25 mouse cellular contexts compared by ENCODE assay signal in the genomic region with DNA sequence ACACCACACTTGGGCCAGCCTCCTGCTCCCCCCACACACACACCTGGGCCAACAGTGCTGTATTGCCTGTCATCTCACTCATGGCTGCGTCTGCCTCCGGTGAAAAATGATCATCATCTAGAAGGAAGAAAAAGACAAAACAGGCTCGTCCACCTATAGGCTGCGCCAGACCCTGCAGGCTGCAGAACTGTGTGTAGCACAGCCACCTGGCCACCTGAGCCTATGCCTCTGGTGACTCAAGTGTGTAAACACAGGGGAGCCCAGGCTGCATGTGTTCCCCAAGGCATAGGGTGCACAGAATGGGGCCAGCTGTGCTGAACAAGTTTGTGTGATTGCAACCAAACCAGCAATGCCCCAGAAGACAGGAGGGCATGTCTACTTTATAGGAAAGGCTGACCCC. TPM values are rescaled to one million over a fixed set of nuclear protein-coding genes. Genes with fewer than 3 reads are reported as not detected.
DNase-seq lines count a peak whose midpoint lies in the region; ATAC-seq and TF ChIP-seq lines count a peak whose summit lies in the region.
"Had no signal": no experiment of that assay in that cellular context is flagged by ENCODE, and none has a peak within 500 bp of the region (broad histone marks: within the 10 kb centered on the region; RNA-seq: fewer than 3 reads in every experiment).

No protein-coding gene starts in this region.

- no peak overlapping the region for H3K4me2 ChIP-seq in hindbrain, postnatal 0 days (ENCODE audit: low read depth, low read length)
- no peak overlapping the region for H3K4me2 ChIP-seq in hindbrain, embryonic 14.5 days (replicated peaks)
- no peak overlapping the region for H3K4me2 ChIP-seq in lung, embryonic 16.5 days (ENCODE audit: low read depth, low read length)
- no peak overlapping the region for H3K4me2 ChIP-seq in intestine, embryonic 15.5 days (replicated peaks)
- no peak overlapping the region for H3K4me2 ChIP-seq in stomach, embryonic 16.5 days (ENCODE audit: low read depth, low read length)
- H3K4me2 ChIP-seq: forebrain, embryonic 15.5 days; neural tube, embryonic 13.5 days had no signal

- no peak overlapping the region for H3K27ac ChIP-seq in hindbrain, postnatal 0 days
- H3K27ac ChIP-seq in hindbrain, embryonic 14.5 days = no peak overlapping the region
- no peak overlapping the region for H3K27ac ChIP-seq in lung, embryonic 16.5 days (ENCODE audit: low read length)
- no peak overlapping the region for H3K27ac ChIP-seq in intestine, embryonic 15.5 days
- H3K27ac ChIP-seq in stomach, embryonic 16.5 days (ENCODE audit: low read length) = no peak overlapping the region
- H3K27ac ChIP-seq: forebrain, embryonic 15.5 days; heart, embryonic 10.5 days; midbrain, embryonic 10.5 days; neural tube, embryonic 13.5 days had no signal

- H3K4me1 ChIP-seq in hindbrain, postnatal 0 days (ENCODE audit: insufficient read depth, low read length) = no peaks in the 10 kb centered on the region
- no peaks in the 10 kb centered on the region for H3K4me1 ChIP-seq in hindbrain, embryonic 14.5 days (replicated peaks; ENCODE audit: control insufficient read depth, insufficient read depth, low read length)
- no peaks in the 10 kb centered on the region for H3K4me1 ChIP-seq in lung, embryonic 16.5 days (replicated peaks; ENCODE audit: control insufficient read depth, insufficient read depth, low read length)
- H3K4me1 ChIP-seq in intestine, embryonic 15.5 days (replicated peaks) = no peaks in the 10 kb centered on the region
- H3K4me1 ChIP-seq in stomach, embryonic 16.5 days (ENCODE audit: control insufficient read depth, insufficient read depth, low read length) = no peaks in the 10 kb centered on the region
- H3K4me1 ChIP-seq: forebrain, embryonic 15.5 days; midbrain, embryonic 10.5 days; neural tube, embryonic 13.5 days had no signal

- H3K9me3 ChIP-seq in hindbrain, postnatal 0 days (ENCODE audit: low read length) = no peaks in the 10 kb centered on the region
- no peaks in the 10 kb centered on the region for H3K9me3 ChIP-seq in hindbrain, embryonic 14.5 days (ENCODE audit: control insufficient read depth, low read length)
- no peaks in the 10 kb centered on the region for H3K9me3 ChIP-seq in lung, embryonic 16.5 days (ENCODE audit: control insufficient read depth, low read length)
- H3K9me3 ChIP-seq in intestine, embryonic 15.5 days = no peaks in the 10 kb centered on the region
- no peaks in the 10 kb centered on the region for H3K9me3 ChIP-seq in stomach, embryonic 16.5 days (replicated peaks; ENCODE audit: control insufficient read depth, low read length)
- H3K9me3 ChIP-seq: forebrain, embryonic 15.5 days; heart, embryonic 10.5 days; midbrain, embryonic 10.5 days; neural tube, embryonic 13.5 days had no signal

- WGBS in hindbrain, postnatal 0 days = 76% methylated on average over 4 of the region's 4 CpGs
- WGBS in hindbrain, embryonic 14.5 days = 80% methylated on average over 4 of the region's 4 CpGs
- WGBS in lung, embryonic 16.5 days = 54% methylated on average over 4 of the region's 4 CpGs
- WGBS in intestine, embryonic 15.5 days = 52% methylated on average over 4 of the region's 4 CpGs
- WGBS in stomach, embryonic 16.5 days = 49% methylated on average over 4 of the region's 4 CpGs

- no peaks in the 10 kb centered on the region for H3K27me3 ChIP-seq in hindbrain, postnatal 0 days (ENCODE audit: insufficient read depth, low read length)
- no peaks in the 10 kb centered on the region for H3K27me3 ChIP-seq in hindbrain, embryonic 14.5 days (ENCODE audit: control insufficient read depth, insufficient read depth, low read length)
- H3K27me3 ChIP-seq in lung, embryonic 16.5 days (ENCODE audit: control insufficient read depth, insufficient read depth, low read depth, low read length) = no peaks in the 10 kb centered on the region
- H3K27me3 ChIP-seq in intestine, embryonic 15.5 days (replicated peaks) = no peaks in the 10 kb centered on the region
- H3K27me3 ChIP-seq in stomach, embryonic 16.5 days (ENCODE audit: control insufficient read depth, insufficient read depth, low read length) = no peaks in the 10 kb centered on the region
- H3K27me3 ChIP-seq: forebrain, embryonic 15.5 days; neural tube, embryonic 13.5 days had no signal

- no peak overlapping the region for H3K9ac ChIP-seq in hindbrain, postnatal 0 days (replicated peaks; ENCODE audit: low read length)
- no peak overlapping the region for H3K9ac ChIP-seq in hindbrain, embryonic 14.5 days
- H3K9ac ChIP-seq in lung, embryonic 16.5 days (ENCODE audit: low read length) = no peak overlapping the region
- H3K9ac ChIP-seq in intestine, embryonic 15.5 days = no peak overlapping the region
- H3K9ac ChIP-seq in stomach, embryonic 16.5 days (ENCODE audit: low read length) = no peak overlapping the region
- H3K9ac ChIP-seq: forebrain, embryonic 15.5 days; neural tube, embryonic 13.5 days had no signal

- DNase-seq in hindbrain, postnatal 0 days (ENCODE audit: low spot score) = no peak
- no peak for DNase-seq in hindbrain, embryonic 14.5 days (ENCODE audit: low spot score)
- DNase-seq in lung, postnatal 14 days = no peak
- DNase-seq in adrenal gland, adult 8-10 months = no peak
- DNase-seq: adrenal gland, postnatal 25 days; cerebellum, adult 8-10 months; gastrocnemius, postnatal 10 days; heart, postnatal 4 days; kidney, adult 2 months; kidney, postnatal 14 days; left cerebral cortex, postnatal 4 days; retina, postnatal 1 day; right cerebral cortex, postnatal 25 days; thymus, adult 2 months; thymus, postnatal 4 days had no signal

- peaks cover 31% of the 10 kb centered on the region for H3K36me3 ChIP-seq in hindbrain, postnatal 0 days (ENCODE audit: insufficient read depth, low read length)
- peaks cover 58% of the 10 kb centered on the region for H3K36me3 ChIP-seq in hindbrain, embryonic 14.5 days (replicated peaks; ENCODE audit: control insufficient read depth, insufficient read depth)
- H3K36me3 ChIP-seq in lung, embryonic 16.5 days (ENCODE audit: control insufficient read depth, insufficient read depth, low read length) = peaks cover 15% of the 10 kb centered on the region
- peaks cover 36% of the 10 kb centered on the region for H3K36me3 ChIP-seq in intestine, embryonic 15.5 days
- peaks cover 20% of the 10 kb centered on the region for H3K36me3 ChIP-seq in stomach, embryonic 16.5 days (ENCODE audit: control insufficient read depth, insufficient read depth, low read length)

- no peak overlapping the region for H3K4me3 ChIP-seq in hindbrain, postnatal 0 days (ENCODE audit: low read length)
- no peak overlapping the region for H3K4me3 ChIP-seq in hindbrain, embryonic 14.5 days (replicated peaks; ENCODE audit: low read length)
- H3K4me3 ChIP-seq in lung, embryonic 16.5 days (ENCODE audit: low read length) = no peak overlapping the region
- no peak overlapping the region for H3K4me3 ChIP-seq in intestine, embryonic 15.5 days (replicated peaks)
- no peak overlapping the region for H3K4me3 ChIP-seq in stomach, embryonic 16.5 days (replicated peaks; ENCODE audit: low read length)
- H3K4me3 ChIP-seq: erythroblast, embryonic 14.5 days; forebrain, embryonic 15.5 days; heart, embryonic 10.5 days; midbrain, embryonic 10.5 days; myocyte; neural tube, embryonic 13.5 days had no signal

- TF ChIP-seq CTCF in hindbrain, postnatal 0 days (IDR thresholded peaks at IDR 0.05; ENCODE audit: low read depth) = peak; percentile 35; the same call in 1 of the 2 replicates

- ATAC-seq in hindbrain, postnatal 0 days = peak; percentile 48
- ATAC-seq in hindbrain, embryonic 14.5 days (ENCODE audit: low FRiP score) = no peak
- 0 out of 2 replicates have a peak, but pooled peaks have one; percentile 57 for ATAC-seq in lung, embryonic 16.5 days (ENCODE audit: low read depth)
- peak; percentile 61; the same call in 1 of the 2 replicates for ATAC-seq in intestine, embryonic 15.5 days
- ATAC-seq in stomach, embryonic 16.5 days (ENCODE audit: insufficient read depth, low FRiP score) = peak; percentile 87
- ATAC-seq: midbrain, embryonic 16.5 days had no signal

RNA-seq across cellular contexts. Expression of a gene that starts 31.3 kb away (rescaled TPM):
- total RNA-seq in hindbrain, postnatal 0 days (2014; rRNA removed) = 38.7 and 51.5 TPM in 2 replicates
- polyA plus RNA-seq in hindbrain, postnatal 0 days (2015; fragmentation: Nextera tagmentation; extraction: Ambion mirVana) = 19.5 and 20.8 TPM in 2 replicates
- 26.0 and 26.6 TPM in 2 replicates for polyA plus RNA-seq in hindbrain, embryonic 14.5 days (2014; fragmentation: Nextera tagmentation; extraction: Ambion mirVana)
- polyA plus RNA-seq in lung, embryonic 16.5 days (2015; fragmentation: Nextera tagmentation; extraction: Ambion mirVana) = 19.0 and 19.3 TPM in 2 replicates
- 27.8 and 28.3 TPM in 2 replicates for polyA plus RNA-seq in intestine, embryonic 15.5 days (2015; fragmentation: Nextera tagmentation; extraction: Ambion mirVana)
- polyA plus RNA-seq in stomach, embryonic 16.5 days (2015; fragmentation: Nextera tagmentation; extraction: Ambion mirVana) = 28.5 and 30.9 TPM in 2 replicates
- 100 to 1,000 TPM; 102 to 124 (median 117) TPM for total RNA-seq in adrenal gland, adult 8-10 months (2022)
